Mouse (Mus musculus): ENCODE results near the gene Pdik1l.

The Pdik1l gene

GRCm38 (mm10) chr4:134257198-134258009 is 30.3 kb downstream of the Pdik1l start:
- DNase-seq = no peak

- DNase-seq = no peak
Observed at GRCm38 (mm10) chr4:134256407-134257197, 31.1 kb downstream of the Pdik1l start.

- no peak for DNase-seq
Observed at GRCm38 (mm10) chr4:134255854-134256253, 31.8 kb downstream of the Pdik1l start.

GRCm38 (mm10) chr4:134254835-134255234 is 32.9 kb downstream of the Pdik1l start:
- no peak for DNase-seq

GRCm38 (mm10) chr4:134253722-134254324 is 33.9 kb downstream of the Pdik1l start, which contains the start of gene Grrp1:
Gene Grrp1, minus strand, starts transcription at chr4:134254106.
- no peak for DNase-seq

GRCm38 (mm10) chr4:134252911-134253721 is 34.6 kb downstream of the Pdik1l start:
- DNase-seq = no peak

- no peak for DNase-seq
Observed at GRCm38 (mm10) chr4:134252131-134252910, 35.4 kb downstream of the Pdik1l start.

- DNase-seq = peak; percentile 18 to 39
Observed at GRCm38 (mm10) chr4:134251241-134252130, 36.2 kb downstream of the Pdik1l start.

- DNase-seq = no peak
Observed at GRCm38 (mm10) chr4:134250930-134251240, 36.8 kb downstream of the Pdik1l start.

- no peak for DNase-seq
Observed at GRCm38 (mm10) chr4:134250116-134250929, 37.4 kb downstream of the Pdik1l start.

- peak; percentile 61 to 78 for DNase-seq
Observed at GRCm38 (mm10) chr4:134249651-134250050, 38.0 kb downstream of the Pdik1l start.

GRCm38 (mm10) chr4:134246719-134247258 is 40.9 kb downstream of the Pdik1l start, which contains the start of gene Gm30191:
Gene Gm30191, plus strand, starts transcription at chr4:134246935.
- peak; percentile 16 to 35 for DNase-seq

GRCm38 (mm10) chr4:134246256-134246655 is 41.4 kb downstream of the Pdik1l start:
- DNase-seq = no peak

GRCm38 (mm10) chr4:134245148-134245843 is 42.4 kb downstream of the Pdik1l start, which contains the start of gene Zfp593:
Gene Zfp593, minus strand, starts transcription at chr4:134245592.
- peak; percentile 95 to 98 for DNase-seq

GRCm38 (mm10) chr4:134243516-134244250 is 44.0 kb downstream of the Pdik1l start, which contains the start of gene E130218I03Rik:
Gene E130218I03Rik, plus strand, starts transcription at chr4:134243662.
- no peak for DNase-seq

GRCm38 (mm10) chr4:134238686-134239085 is 49.0 kb downstream of the Pdik1l start:
- peak; percentile 28 to 37 for DNase-seq

GRCm38 (mm10) chr4:134238279-134238651 is 49.4 kb downstream of the Pdik1l start, which contains the start of gene Cnksr1:
Gene Cnksr1, minus strand, starts transcription at chr4:134238399.
- peak; percentile 73 to 74 for DNase-seq

Measured in cerebellum, adult 18-20 months (tissue).